Mouse (Mus musculus): ENCODE results near the gene Rgs3. TPM values are rescaled to one million over a fixed set of nuclear protein-coding genes. Genes with fewer than 3 reads are reported as not detected.

The Rgs3 gene
- total RNA-seq, 2 experiments from 2014 or later = 18.9 to 23.6 TPM

- DNase-seq (ENCODE audit: extremely low spot score in 1 of 2, low spot score in 1 of 2) = no peak
Measured at GRCm38 (mm10) chr4:62625451-62626061, 65.9 kb downstream of the Rgs3 start.

- DNase-seq (ENCODE audit: extremely low spot score in 1 of 2, low spot score in 1 of 2) = no peak
Measured at GRCm38 (mm10) chr4:62626228-62627026, 66.8 kb downstream of the Rgs3 start.

- DNase-seq (ENCODE audit: extremely low spot score in 1 of 2, low spot score in 1 of 2) = no peak
Measured at GRCm38 (mm10) chr4:62627331-62627730, 67.7 kb downstream of the Rgs3 start.

- DNase-seq (ENCODE audit: extremely low spot score in 1 of 2, low spot score in 1 of 2) = no peak
Measured at GRCm38 (mm10) chr4:62628547-62628946, 68.9 kb downstream of the Rgs3 start.

- DNase-seq (ENCODE audit: extremely low spot score in 1 of 2, low spot score in 1 of 2) = no peak
Measured at GRCm38 (mm10) chr4:62629461-62629860, 69.8 kb downstream of the Rgs3 start.

GRCm38 (mm10) chr4:62629905-62630304 is 70.3 kb downstream of the Rgs3 start:
- DNase-seq (ENCODE audit: extremely low spot score in 1 of 2, low spot score in 1 of 2) = no peak

- DNase-seq (ENCODE audit: extremely low spot score in 1 of 2, low spot score in 1 of 2) = no peak
Measured at GRCm38 (mm10) chr4:62633243-62633642, 73.6 kb downstream of the Rgs3 start.

GRCm38 (mm10) chr4:62634054-62634591 is 74.5 kb downstream of the Rgs3 start:
- no peak for DNase-seq (ENCODE audit: extremely low spot score in 1 of 2, low spot score in 1 of 2)

- no peak for DNase-seq (ENCODE audit: extremely low spot score in 1 of 2, low spot score in 1 of 2)
Measured at GRCm38 (mm10) chr4:62634840-62635239, 75.2 kb downstream of the Rgs3 start.

- no peak for DNase-seq (ENCODE audit: extremely low spot score in 1 of 2, low spot score in 1 of 2)
Measured at GRCm38 (mm10) chr4:62636047-62636446, 76.4 kb downstream of the Rgs3 start.

- no peak for DNase-seq (ENCODE audit: extremely low spot score in 1 of 2, low spot score in 1 of 2)
Measured at GRCm38 (mm10) chr4:62637856-62638604, 78.4 kb downstream of the Rgs3 start.

- no peak for DNase-seq (ENCODE audit: extremely low spot score in 1 of 2, low spot score in 1 of 2)
Measured at GRCm38 (mm10) chr4:62640496-62641229, 81.0 kb downstream of the Rgs3 start.

GRCm38 (mm10) chr4:62641230-62641589 is 81.6 kb downstream of the Rgs3 start:
- DNase-seq (ENCODE audit: extremely low spot score in 1 of 2, low spot score in 1 of 2) = no peak

- no peak for DNase-seq (ENCODE audit: extremely low spot score in 1 of 2, low spot score in 1 of 2)
Measured at GRCm38 (mm10) chr4:62641656-62642055, 82.0 kb downstream of the Rgs3 start.

- no peak for DNase-seq (ENCODE audit: extremely low spot score in 1 of 2, low spot score in 1 of 2)
Measured at GRCm38 (mm10) chr4:62643401-62643800, 83.8 kb downstream of the Rgs3 start.

GRCm38 (mm10) chr4:62644031-62644793 is 84.6 kb downstream of the Rgs3 start:
- DNase-seq (ENCODE audit: extremely low spot score in 1 of 2, low spot score in 1 of 2) = no peak

- DNase-seq (ENCODE audit: extremely low spot score in 1 of 2, low spot score in 1 of 2) = no peak
Measured at GRCm38 (mm10) chr4:62646556-62647248, 87.1 kb downstream of the Rgs3 start.

- no peak for DNase-seq (ENCODE audit: extremely low spot score in 1 of 2, low spot score in 1 of 2)
Measured at GRCm38 (mm10) chr4:62648848-62649247, 89.2 kb downstream of the Rgs3 start.

All from layer of hippocampus, postnatal 25 days (tissue).